Mouse (Mus musculus) neural tube, embryonic 15.5 days (tissue): ENCODE measurements around the gene Zfp992. TPM values are rescaled to one million over a fixed set of nuclear protein-coding genes. Genes with fewer than 3 reads are reported as not detected.
"Not testable (repeated sequence)": the region's sequence is repeated elsewhere in the genome, so short reads cannot be mapped to it uniquely, and the experiment has no call there.

Source experiments
- ATAC-seq: fragments of 200-750 bp; cut with Nextera tagmentation; 2 replicates; pipeline ENCODE4 v1.8.0; 2017; ENCODE audit warnings: mild to moderate bottlenecking, moderate TSS enrichment, moderate library complexity; ENCODE audit not compliant: low FRiP score
- H3K27ac ChIP-seq: fragments of 300-500 bp; sonication (generic); replicated peaks from 2 replicates; pipeline ENCODE4 v1.5.1; 2015; ENCODE audit warnings: mild to moderate bottlenecking, inconsistent platforms
- H3K27me3 ChIP-seq: fragments of 300-500 bp; sonication (generic); replicated peaks from 2 replicates; pipeline ENCODE4 v1.6.1; 2015; ENCODE audit warnings: inconsistent platforms
- H3K36me3 ChIP-seq: fragments of 300-500 bp; sonication (generic); 2 replicates; pipeline ENCODE4 v1.6.1; 2015; ENCODE audit warnings: inconsistent platforms
- H3K4me1 ChIP-seq: fragments of 300-500 bp; sonication (generic); 2 replicates; pipeline ENCODE4 v1.6.1; 2015; ENCODE audit warnings: inconsistent platforms
- H3K4me2 ChIP-seq: fragments of 300-500 bp; sonication (generic); 2 replicates; pipeline ENCODE4 v1.6.1; 2015; ENCODE audit warnings: inconsistent platforms, mild to moderate bottlenecking, moderate library complexity
- H3K4me3 ChIP-seq: fragments of 300-500 bp; sonication (generic); replicated peaks from 2 replicates; pipeline ENCODE4 v1.5.1; 2015; ENCODE audit warnings: mild to moderate bottlenecking, inconsistent platforms
- H3K9ac ChIP-seq: fragments of 300-500 bp; sonication (generic); replicated peaks from 2 replicates; pipeline ENCODE4 v1.6.1; 2015; ENCODE audit warnings: mild to moderate bottlenecking, inconsistent platforms
- H3K9me3 ChIP-seq: fragments of 300-500 bp; sonication (generic); replicated peaks from 2 replicates; pipeline ENCODE4 v1.6.1; 2016; ENCODE audit warnings: inconsistent platforms
- WGBS: fragments of 180-500 bp; shearing (Covaris S2); methylation state at CpG from one replicate; pipeline ENCODE4 v1.1.7; 2015; ENCODE audit warnings: mixed read lengths; 5-methylcytosine and 5-hydroxymethylcytosine counted together
- polyA plus RNA-seq: library from polyadenylated mRNA; unstranded; fragments of >200 nt; fragmentation: Nextera tagmentation; extraction: Ambion mirVana; gene quantifications from 2 replicates; pipeline ENCODE4 v1.2.1, GENCODE M21; 2015

Zfp992 gene
- polyA plus RNA-seq, 1 experiment from 2014 or later, result 2.6 TPM

DNA sequence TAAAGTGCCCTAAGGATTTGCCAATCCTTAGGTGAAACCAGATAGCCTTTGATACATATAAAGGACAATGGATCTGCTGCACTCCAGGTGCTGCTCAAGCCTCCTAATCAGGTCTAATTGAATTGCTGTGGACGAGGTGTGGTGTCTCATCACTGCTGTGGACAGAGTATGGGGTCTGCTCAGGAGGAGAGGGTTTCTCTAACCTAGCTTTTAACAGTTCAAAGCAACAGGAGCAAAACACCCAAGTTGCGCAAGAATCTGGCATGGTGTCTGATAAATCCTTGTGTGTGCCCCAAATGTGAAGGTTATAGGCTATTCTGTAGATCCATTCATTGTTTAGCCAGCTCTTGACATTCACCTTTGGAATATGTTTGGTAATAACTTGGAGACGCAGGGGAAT lies 28.1 kb downstream of the Zfp992 start:
- not testable (repeated sequence) for H3K4me3 ChIP-seq, H3K36me3 ChIP-seq, H3K4me1 ChIP-seq, H3K27ac ChIP-seq, H3K9ac ChIP-seq, ATAC-seq, H3K4me2 ChIP-seq, H3K27me3 ChIP-seq
- 79% methylated on average over 3 of the region's 3 CpGs for WGBS
- H3K9me3 ChIP-seq, result peaks cover 53% of the 10 kb centered on the region

DNA sequence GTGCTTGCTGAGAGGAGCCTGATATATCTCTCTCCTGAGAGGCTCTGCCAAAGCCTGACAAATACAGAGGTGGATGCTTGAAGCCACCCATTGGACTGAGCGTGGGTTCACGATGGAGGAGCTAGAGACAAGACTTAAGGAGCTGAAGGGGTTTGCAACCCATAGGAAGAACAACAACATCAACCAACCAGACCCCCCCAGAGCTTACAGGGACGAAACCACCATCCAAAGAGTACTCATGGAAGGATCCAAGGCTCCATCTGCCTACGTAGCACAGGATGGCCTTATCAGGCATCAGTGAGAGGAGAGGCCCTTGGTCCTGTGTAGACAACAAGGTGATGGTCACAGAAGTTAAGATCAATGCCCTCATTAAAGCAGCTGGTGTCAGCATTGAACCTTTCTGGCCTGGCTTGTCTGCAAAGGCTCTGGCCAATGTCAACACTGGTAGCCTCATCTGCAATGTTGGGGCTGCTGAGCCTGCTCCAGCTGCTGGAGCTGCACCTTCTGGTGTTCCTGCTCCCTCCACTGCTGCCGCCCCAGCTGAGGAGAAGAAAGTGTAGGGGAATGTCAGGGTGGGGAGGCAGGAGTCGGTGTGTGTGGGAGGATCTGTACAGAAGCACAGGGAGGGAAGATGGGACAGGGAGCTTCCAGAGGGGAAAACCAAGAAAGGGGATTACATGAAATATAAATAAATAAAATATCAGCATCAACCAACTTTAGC lies 31.7 kb downstream of the Zfp992 start:
- ATAC-seq, result 0 out of 2 replicates have a peak, but pooled peaks have one; percentile 17
- 70% methylated on average over 6 of the region's 6 CpGs for WGBS
- peaks cover 81% of the 10 kb centered on the region for H3K9me3 ChIP-seq
- not testable (repeated sequence) for H3K36me3 ChIP-seq, H3K4me2 ChIP-seq, H3K27ac ChIP-seq, H3K4me3 ChIP-seq, H3K27me3 ChIP-seq, H3K9ac ChIP-seq, H3K4me1 ChIP-seq

DNA sequence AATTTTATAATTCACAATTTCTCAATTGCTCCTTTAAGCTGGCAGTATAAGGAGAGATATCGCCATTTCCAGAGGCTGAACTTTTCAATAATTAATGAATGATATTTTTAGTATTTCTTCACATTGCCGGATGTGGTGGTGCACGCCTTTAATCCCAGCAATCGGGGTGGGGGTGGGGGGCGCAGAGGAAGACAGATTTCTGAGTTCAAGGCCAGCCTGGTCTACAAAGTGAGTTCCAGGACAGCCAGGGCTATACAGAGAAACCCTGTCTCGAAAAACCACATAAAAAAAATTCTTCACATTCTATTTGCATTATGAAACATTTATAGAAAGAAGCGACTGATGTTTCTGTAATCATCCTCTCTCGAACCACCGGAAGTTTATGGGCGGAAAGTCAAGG lies 33.7 kb downstream of the Zfp992 start:
- not testable (repeated sequence) for ATAC-seq, H3K36me3 ChIP-seq, H3K9ac ChIP-seq, H3K4me1 ChIP-seq, H3K27me3 ChIP-seq, H3K4me3 ChIP-seq, H3K4me2 ChIP-seq, H3K27ac ChIP-seq
- H3K9me3 ChIP-seq, result peaks cover 72% of the 10 kb centered on the region
- WGBS, result 89% methylated on average over 10 of the region's 10 CpGs

DNA sequence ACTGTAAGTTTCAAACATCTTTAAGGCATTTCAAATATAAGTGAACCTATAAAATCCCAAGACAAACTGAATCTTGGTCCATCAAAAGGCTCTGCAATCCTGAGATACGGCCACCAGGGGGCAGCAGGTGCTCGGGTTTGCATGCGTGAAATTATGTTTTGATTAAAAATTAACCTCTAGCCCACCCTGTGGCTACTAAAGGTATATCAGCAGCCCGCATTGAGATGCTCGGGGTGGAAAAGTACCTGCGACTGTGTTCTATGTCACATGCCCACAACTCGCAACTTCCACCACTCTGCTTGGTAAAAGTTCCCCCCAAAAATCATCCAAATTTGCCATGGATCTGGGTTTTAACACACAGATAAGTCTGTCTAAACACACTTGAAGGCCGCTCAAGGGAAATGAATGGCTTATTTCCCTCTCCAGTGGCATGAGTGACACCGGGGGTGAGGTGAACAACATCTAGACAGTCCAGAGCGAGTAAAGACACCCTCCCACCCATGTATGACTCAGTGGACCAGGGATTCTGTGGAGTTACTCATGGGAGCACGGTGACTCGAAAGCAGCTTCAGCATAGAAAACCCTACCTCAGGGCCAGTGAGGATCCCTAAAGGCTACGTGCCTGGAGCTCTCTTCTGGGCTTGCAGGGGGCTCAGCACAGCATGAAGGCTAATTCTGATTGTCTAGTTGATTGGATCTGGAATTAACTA lies 34.9 kb downstream of the Zfp992 start:
- H3K4me1 ChIP-seq, H3K27ac ChIP-seq, H3K27me3 ChIP-seq, H3K4me3 ChIP-seq, H3K4me2 ChIP-seq, H3K9ac ChIP-seq, H3K36me3 ChIP-seq: not testable (repeated sequence)
- H3K9me3 ChIP-seq, result peaks cover 69% of the 10 kb centered on the region
- WGBS, result 75% methylated on average over 13 of the region's 13 CpGs
- ATAC-seq, result 0 out of 2 replicates have a peak, but pooled peaks have one; percentile 58

DNA sequence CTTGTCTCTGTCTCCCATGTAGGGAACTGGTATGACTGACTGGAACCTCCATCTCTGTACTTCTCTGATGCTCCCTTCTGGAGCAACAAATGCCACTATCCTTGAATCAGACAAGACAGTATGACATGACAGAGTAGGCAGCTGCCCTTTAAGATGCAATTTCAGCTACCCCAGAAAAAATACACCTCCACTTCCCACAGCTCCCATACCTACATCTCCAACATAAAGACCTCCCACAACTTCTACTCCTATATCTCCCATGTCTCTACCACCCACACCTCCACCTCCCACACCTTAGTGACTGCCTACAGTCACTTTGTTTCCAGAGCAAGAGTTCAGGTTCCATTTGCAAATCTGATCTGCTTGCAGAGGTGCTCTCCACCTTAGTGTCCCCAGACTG lies 35.9 kb downstream of the Zfp992 start:
- H3K36me3 ChIP-seq, H3K4me2 ChIP-seq, H3K4me1 ChIP-seq, H3K4me3 ChIP-seq, H3K9ac ChIP-seq, H3K27me3 ChIP-seq, ATAC-seq, H3K27ac ChIP-seq: not testable (repeated sequence)
- peaks cover 69% of the 10 kb centered on the region for H3K9me3 ChIP-seq

DNA sequence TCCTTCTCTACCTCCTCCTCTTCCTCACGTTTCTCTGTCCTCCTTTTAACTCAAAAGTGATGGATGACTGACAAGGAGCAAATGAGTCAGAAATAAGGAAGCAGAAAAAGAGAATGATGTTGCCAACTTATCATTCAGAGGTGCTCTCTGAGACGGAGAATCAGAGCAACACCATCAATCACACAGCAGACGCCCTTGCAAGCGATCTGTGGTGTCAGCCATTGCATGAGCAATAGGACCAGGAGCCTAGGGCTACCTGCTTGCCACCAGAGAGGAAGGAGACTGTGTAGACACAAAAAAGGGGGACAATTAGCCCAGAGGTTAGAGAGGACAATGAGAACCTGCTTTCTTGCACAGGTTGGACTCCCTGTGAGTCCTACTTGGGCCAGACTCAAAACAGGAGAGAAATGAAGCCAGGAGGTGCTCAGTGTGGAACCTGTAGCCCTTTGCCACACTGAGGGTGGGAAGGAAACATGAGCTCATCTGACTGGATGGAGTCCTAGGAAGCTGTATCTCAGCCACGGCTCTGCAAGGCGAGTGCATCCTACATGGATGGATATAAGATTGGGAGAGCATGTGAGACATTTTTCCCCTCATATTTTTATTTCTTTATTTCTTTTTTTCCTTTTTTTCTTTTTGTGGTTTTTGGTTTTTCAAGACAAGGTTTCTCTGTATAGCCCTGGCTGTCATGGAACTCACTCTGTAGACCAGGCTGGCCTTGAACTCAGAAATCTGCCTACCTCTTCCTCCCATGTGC lies 36.5 kb downstream of the Zfp992 start:
- peaks cover 68% of the 10 kb centered on the region for H3K9me3 ChIP-seq
- not testable (repeated sequence) for H3K9ac ChIP-seq, H3K36me3 ChIP-seq, H3K27ac ChIP-seq, H3K27me3 ChIP-seq, H3K4me3 ChIP-seq, ATAC-seq, H3K4me1 ChIP-seq, H3K4me2 ChIP-seq
- 72% methylated on average over 6 of the region's 6 CpGs for WGBS

DNA sequence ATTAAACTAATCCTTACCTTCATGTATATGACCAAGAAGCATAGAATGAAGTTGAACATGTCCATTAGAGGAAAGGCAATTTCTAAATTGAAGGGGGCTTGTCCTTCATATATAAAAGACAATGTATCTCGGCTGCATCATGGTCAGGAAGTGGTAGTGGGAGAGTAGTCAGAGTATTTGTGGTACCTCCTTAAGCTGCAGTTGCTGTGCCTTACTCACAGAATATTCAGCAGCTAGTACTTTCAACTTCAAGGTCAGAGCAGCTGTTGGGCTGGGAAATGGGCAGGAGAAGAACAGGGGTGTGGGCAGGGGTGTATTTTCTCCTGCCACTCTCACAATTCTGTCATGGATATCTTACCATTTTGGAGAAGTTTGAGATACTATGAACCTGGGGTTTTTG lies 37.9 kb downstream of the Zfp992 start:
- H3K4me3 ChIP-seq, H3K4me1 ChIP-seq, H3K9ac ChIP-seq, H3K36me3 ChIP-seq, H3K27ac ChIP-seq, H3K27me3 ChIP-seq, H3K4me2 ChIP-seq: not testable (repeated sequence)
- 77% methylated on average over 1 of the region's 1 CpGs for WGBS
- peak; percentile 36; the same call in 1 of the 2 replicates for ATAC-seq
- peaks cover 61% of the 10 kb centered on the region for H3K9me3 ChIP-seq

DNA sequence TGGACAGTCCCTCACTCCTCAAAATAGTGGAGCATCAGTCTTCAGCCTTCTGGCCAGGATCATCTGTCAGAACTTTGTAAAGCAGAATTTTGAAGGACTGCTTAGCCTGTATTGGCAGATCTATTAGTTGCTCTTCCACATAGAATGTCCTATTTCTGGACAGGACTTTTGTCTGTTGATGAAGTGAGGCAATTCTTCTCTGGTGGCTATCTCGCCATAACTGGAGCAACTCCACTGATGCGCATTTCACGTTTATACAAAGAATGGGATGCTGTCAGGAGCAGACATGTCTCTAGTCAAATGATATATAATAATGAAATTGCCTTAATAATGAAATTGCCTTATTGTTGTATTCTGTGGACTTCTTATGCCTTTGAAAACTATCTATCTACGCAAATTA lies 40.4 kb downstream of the Zfp992 start:
- H3K4me3 ChIP-seq, H3K4me2 ChIP-seq, ATAC-seq, H3K27me3 ChIP-seq, H3K9ac ChIP-seq, H3K27ac ChIP-seq, H3K36me3 ChIP-seq, H3K4me1 ChIP-seq: not testable (repeated sequence)
- H3K9me3 ChIP-seq, result peaks cover 63% of the 10 kb centered on the region
- WGBS, result 78% methylated on average over 4 of the region's 4 CpGs

DNA sequence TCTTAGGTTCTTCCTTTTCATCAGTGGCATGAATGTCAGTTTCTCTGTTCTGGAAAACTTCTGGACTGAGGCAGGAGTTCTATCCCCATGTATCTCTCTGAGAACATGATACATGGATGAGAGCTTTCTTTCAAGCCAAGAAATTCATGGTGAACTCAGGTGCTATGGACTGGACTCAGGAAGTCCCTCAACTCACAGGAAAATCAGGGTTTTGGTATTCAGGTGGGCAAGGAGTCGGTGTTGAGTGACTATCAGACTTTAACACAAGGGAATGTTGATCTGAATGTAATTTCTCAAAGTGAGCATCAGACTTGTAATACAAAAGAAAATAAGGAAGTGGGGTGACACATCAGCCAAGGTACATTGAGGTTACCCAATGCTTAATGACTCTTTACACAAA lies 43.2 kb downstream of the Zfp992 start:
- H3K4me1 ChIP-seq, H3K4me2 ChIP-seq, H3K27me3 ChIP-seq, H3K4me3 ChIP-seq, H3K9ac ChIP-seq, H3K36me3 ChIP-seq, H3K27ac ChIP-seq, ATAC-seq: not testable (repeated sequence)
- H3K9me3 ChIP-seq, result peaks cover 62% of the 10 kb centered on the region
- WGBS, result 82% methylated on average over 1 of the region's 1 CpGs

DNA sequence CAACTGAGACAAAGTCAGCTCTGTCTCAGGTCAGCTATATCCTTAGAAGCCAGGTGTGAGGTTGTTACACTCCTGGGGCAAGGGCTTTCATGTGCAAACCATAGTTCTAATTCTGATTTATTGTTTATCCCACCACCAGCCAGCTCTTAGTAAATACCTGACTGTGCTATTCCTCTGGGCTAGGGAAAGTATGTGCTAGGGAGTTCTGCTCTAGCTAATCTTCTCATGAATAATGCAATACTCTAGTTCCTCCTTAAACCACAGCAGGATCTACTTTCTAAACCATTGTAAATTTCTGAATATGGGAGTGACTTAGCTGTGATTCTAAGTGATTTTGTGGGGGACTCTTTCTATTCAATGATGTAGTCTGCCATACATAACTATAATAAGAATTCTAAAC lies 43.6 kb downstream of the Zfp992 start:
- Histone ChIP-seq H3K4me1 (no peaks in the 10 kb centered on the region), H3K4me3 (no peak overlapping the region), H3K4me2 (no peak overlapping the region), H3K9me3 (peaks cover 63% of the 10 kb centered on the region), H3K27me3 (no peaks in the 10 kb centered on the region), H3K27ac (no peak overlapping the region), H3K36me3 (peaks cover 4% of the 10 kb centered on the region; the same call in 1 of the 2 replicates), H3K9ac (no peak overlapping the region)
- no peak for ATAC-seq

DNA sequence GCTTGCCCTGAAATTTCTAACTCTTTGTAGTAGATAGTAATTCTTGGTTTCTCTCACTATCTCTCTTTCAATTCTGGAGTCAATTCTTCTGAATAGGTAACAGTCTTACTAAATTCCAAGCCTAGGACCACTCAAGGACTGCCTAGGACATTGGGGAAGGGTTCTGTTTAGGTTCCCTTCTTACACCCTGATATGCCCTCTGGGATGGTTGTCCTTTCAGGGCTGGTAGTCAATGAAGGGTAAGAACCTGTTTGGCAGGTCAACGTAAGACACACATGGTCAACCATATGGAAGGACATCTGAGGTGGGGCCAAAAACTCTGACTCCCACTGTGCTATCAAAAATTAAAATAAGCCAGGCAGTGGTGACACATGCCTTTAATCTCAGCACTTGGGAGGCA lies 44.0 kb downstream of the Zfp992 start:
- 49% methylated on average over 1 of the region's 1 CpGs for WGBS
- peaks cover 66% of the 10 kb centered on the region for H3K9me3 ChIP-seq
- no peak overlapping the region for H3K4me3 ChIP-seq
- no peaks in the 10 kb centered on the region for H3K4me1 ChIP-seq
- H3K4me2 ChIP-seq, result no peak overlapping the region
- H3K9ac ChIP-seq, result no peak overlapping the region
- no peaks in the 10 kb centered on the region for H3K27me3 ChIP-seq
- H3K27ac ChIP-seq, result no peak overlapping the region
- peaks cover 4% of the 10 kb centered on the region; the same call in 1 of the 2 replicates for H3K36me3 ChIP-seq
- peak; percentile 24; the same call in 1 of the 2 replicates for ATAC-seq
